Mouse (Mus musculus) liver, embryonic 14.5 days (tissue): Measurements from ENCODE around the gene Hs3st6. TPM values are rescaled to one million over a fixed set of nuclear protein-coding genes. Genes with fewer than 3 reads are reported as not detected.

ENCODE experiments used
- ATAC-seq: fragments of 200-750 bp; cut with Nextera tagmentation; 2 replicates; pipeline ENCODE4 v1.8.0; 2017; ENCODE audit warnings: moderate number of reproducible peaks, mild to moderate bottlenecking, moderate library complexity; ENCODE audit not compliant: insufficient read depth
- DNase-seq, 3 experiments: peaks; one replicate each; pipeline ENCODE4 v3.0.0-alpha.2; 2012 to 2013; ENCODE audit warnings: low read depth in 3 of 3, low spot score in 3 of 3
- H3K27ac ChIP-seq: fragments of 300-500 bp; sonication (generic); 2 replicates; pipeline ENCODE4 v1.5.1; 2014; ENCODE audit warnings: moderate library complexity, mild to moderate bottlenecking, control low read depth, inconsistent platforms
- H3K27me3 ChIP-seq: fragments of 300-500 bp; sonication (generic); 2 replicates; pipeline ENCODE4 v1.6.1; 2014; ENCODE audit warnings: mild to moderate bottlenecking, low read length, moderate library complexity; ENCODE audit not compliant: control insufficient read depth, insufficient read depth
- H3K36me3 ChIP-seq: fragments of 300-500 bp; sonication (generic); replicated peaks from 2 replicates; pipeline ENCODE4 v1.6.1; 2014; ENCODE audit warnings: low read depth; ENCODE audit not compliant: control insufficient read depth, insufficient read depth
- H3K4me1 ChIP-seq, 2 experiments: fragments of 200-500 bp in 1 of 2; fragments of 300-500 bp in 1 of 2; sonication (generic) in 1 of 2; replicated peaks; 2 replicates each; pipeline ENCODE4 v1.6.1; 2012 to 2014; ENCODE audit warnings: antibody characterized with exemption in 1 of 2, inconsistent platforms in 1 of 2, low read length in 1 of 2; ENCODE audit not compliant: control insufficient read depth in 2 of 2, insufficient read depth in 2 of 2
- H3K4me2 ChIP-seq: fragments of 300-500 bp; sonication (generic); 2 replicates; pipeline ENCODE4 v1.6.1; 2014; ENCODE audit warnings: low read depth, mild to moderate bottlenecking, control low read depth, moderate library complexity
- H3K4me3 ChIP-seq, 2 experiments: fragments of 200-500 bp in 1 of 2; fragments of 300-500 bp in 1 of 2; sonication (generic) in 1 of 2; 2 replicates each; pipeline ENCODE4 v1.5.1; 2012 to 2014; ENCODE audit warnings: low read depth in 2 of 2, low read length in 2 of 2, mild to moderate bottlenecking in 2 of 2, control low read depth in 1 of 2, inconsistent platforms in 1 of 2, moderate library complexity in 1 of 2; ENCODE audit not compliant: insufficient read depth in 1 of 2
- H3K9ac ChIP-seq: fragments of 300-500 bp; sonication (generic); replicated peaks from 2 replicates; pipeline ENCODE4 v1.6.1; 2014; ENCODE audit warnings: mild to moderate bottlenecking, control low read depth, moderate library complexity
- H3K9me3 ChIP-seq: fragments of 300-500 bp; sonication (generic); 2 replicates; pipeline ENCODE4 v1.6.1; 2016; ENCODE audit warnings: low read length, mixed read lengths; ENCODE audit not compliant: control insufficient read depth
- CTCF ChIP-seq: IDR thresholded peaks from 2 replicates; pipeline ENCODE4 v1.5.1; 2016; ENCODE audit warnings: antibody characterized with exemption, low read depth, control low read depth
- EP300 ChIP-seq: IDR thresholded peaks from 2 replicates; pipeline ENCODE4 v1.6.1; 2016; ENCODE audit warnings: antibody characterized with exemption, low read depth
- WGBS: fragments of 180-500 bp; shearing (Covaris S2); extraction: QIAGEN DNeasy Blood & Tissue Kit; methylation state at CpG from one replicate; pipeline ENCODE4 v1.1.7; 2014; ENCODE audit not compliant: insufficient replicate concordance; 5-methylcytosine and 5-hydroxymethylcytosine counted together
- polyA plus RNA-seq, 2 experiments: library from polyadenylated mRNA; depleted of rRNA in 1 of 2; stranded (reverse) in 1 of 2; unstranded in 1 of 2; fragments of >200 nt; fragmentation: Nextera tagmentation in 1 of 2; extraction: Ambion mirVana in 1 of 2; gene quantifications; 2 replicates each; pipeline versions ENCODE4 v1.2.1 to v1.2.3; 2012 to 2014

Gene Hs3st6
- polyA plus RNA-seq, 2 experiments: 0.06 TPM; not detected in 1

DNA sequence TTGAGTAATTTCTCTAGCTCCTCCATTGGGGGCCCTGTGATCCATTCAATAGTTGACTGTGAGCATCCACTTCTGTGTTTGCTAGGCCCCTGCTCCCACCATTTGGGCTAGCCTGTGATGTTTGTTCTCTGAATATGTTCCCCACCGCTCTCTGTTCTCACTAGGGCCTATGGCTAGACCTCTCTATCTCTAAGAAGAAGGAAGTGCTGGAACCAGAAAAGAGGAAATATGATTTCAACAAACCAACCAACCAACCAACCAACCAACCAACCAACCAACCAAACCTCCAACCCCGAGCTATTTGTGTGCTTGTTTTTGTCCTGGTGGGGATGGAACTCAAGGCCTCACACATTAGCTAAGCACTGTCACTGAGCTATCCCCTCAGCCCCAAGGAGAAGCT, 28.0 kb downstream of the Hs3st6 start:
- no peak overlapping the region for H3K4me3 ChIP-seq
- no peak overlapping the region for H3K27ac ChIP-seq
- no peaks in the 10 kb centered on the region for H3K27me3 ChIP-seq
- no peak overlapping the region for H3K4me2 ChIP-seq
- no peaks in the 10 kb centered on the region for H3K4me1 ChIP-seq
- DNase-seq (no peak), ATAC-seq (no peak)
- WGBS: 48% methylated on average over 2 of the region's 2 CpGs
- no peak overlapping the region for H3K9ac ChIP-seq
- H3K36me3 ChIP-seq: no peaks in the 10 kb centered on the region
- TF ChIP-seq CTCF (no peak), EP300 (no peak)
- no peaks in the 10 kb centered on the region for H3K9me3 ChIP-seq

DNA sequence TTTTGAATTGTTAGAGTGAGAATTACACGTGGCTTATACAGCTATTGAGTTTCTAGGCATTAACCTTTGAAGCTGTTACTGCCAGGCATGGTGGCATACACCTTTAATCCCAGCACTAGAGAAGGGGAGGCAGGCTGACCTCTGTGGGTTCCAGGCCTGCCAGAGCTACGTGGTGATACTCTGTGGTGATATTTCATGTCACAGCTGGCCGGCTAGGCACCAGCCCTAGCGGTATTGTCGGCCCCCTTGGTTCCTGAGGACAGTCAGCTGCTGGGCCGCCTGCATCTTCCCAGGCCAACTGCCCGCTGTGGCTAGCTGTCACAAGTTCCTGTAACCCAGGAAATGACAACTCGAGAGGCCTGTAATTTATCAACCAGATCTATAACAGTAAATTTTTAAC, 39.4 kb downstream of the Hs3st6 start:
- DNase-seq: no peak
- Histone ChIP-seq H3K27ac (no peak overlapping the region), H3K9me3 (no peaks in the 10 kb centered on the region), H3K4me2 (no peak overlapping the region), H3K4me1 (peaks cover 0 to 2% of the 10 kb centered on the region in 2 experiments; a peak in 2 of 4 replicates), H3K27me3 (no peaks in the 10 kb centered on the region), H3K4me3 (no peak overlapping the region), H3K9ac (no peak overlapping the region), H3K36me3 (no peaks in the 10 kb centered on the region)
- no peak for ATAC-seq
- WGBS: 28% methylated on average over 8 of the region's 8 CpGs
- TF ChIP-seq EP300 (no peak), CTCF (no peak)

DNA sequence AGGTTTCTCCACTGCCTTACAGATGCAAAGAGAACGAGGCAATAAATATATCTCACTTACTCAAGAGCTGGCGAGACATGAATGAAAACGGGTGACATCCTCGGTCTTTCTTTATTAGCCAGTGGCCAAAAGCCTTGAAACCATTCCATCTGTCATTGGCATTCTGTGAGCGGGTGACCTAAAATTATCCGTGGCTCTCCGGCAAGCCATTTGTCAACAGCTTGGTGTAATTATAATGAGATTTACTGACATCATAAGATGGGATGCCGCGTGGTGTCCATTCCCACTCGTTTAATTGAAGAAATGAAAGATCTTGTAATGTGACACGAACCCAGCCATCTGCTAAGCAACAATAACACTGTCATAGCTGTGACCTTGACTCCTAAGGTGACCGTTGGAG, 42.0 kb downstream of the Hs3st6 start:
- ATAC-seq (no peak), DNase-seq (no peak)
- H3K9ac ChIP-seq: no peak overlapping the region
- H3K4me1 ChIP-seq: peaks cover 0 to 8% of the 10 kb centered on the region in 2 experiments; a peak in 3 of 4 replicates
- H3K27me3 ChIP-seq: no peaks in the 10 kb centered on the region
- no peak overlapping the region for H3K27ac ChIP-seq
- H3K9me3 ChIP-seq: no peaks in the 10 kb centered on the region
- H3K4me3 ChIP-seq: no peak overlapping the region
- no peaks in the 10 kb centered on the region for H3K36me3 ChIP-seq
- H3K4me2 ChIP-seq: no peak overlapping the region
- TF ChIP-seq EP300 (no peak), CTCF (no peak)
- 66% methylated on average over 12 of the region's 12 CpGs for WGBS

DNA sequence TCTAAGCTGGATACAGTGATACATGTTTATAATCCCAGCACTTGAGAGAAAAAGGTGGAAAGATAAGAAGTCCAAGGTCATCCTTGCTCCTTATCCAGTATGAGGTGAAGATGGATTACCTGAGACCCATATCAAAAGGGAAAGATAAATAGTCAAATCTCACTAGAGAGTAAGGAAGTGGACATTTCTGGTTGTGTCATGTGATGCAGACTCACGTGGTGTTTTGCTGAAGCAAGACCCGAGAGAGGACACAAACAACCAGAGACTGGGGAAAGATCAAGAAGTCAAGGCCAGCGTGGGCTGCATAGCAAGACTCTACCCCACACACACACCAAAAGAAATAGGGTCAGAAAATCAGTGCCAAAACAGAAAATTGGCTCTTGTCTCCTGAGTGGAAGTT, 44.2 kb downstream of the Hs3st6 start:
- Histone ChIP-seq H3K4me3 (no peak overlapping the region), H3K9me3 (no peaks in the 10 kb centered on the region), H3K36me3 (no peaks in the 10 kb centered on the region), H3K9ac (no peak overlapping the region), H3K4me1 (peaks cover 0 to 8% of the 10 kb centered on the region in 2 experiments; a peak in 3 of 4 replicates), H3K27me3 (no peaks in the 10 kb centered on the region), H3K27ac (no peak overlapping the region), H3K4me2 (no peak overlapping the region)
- no peak for DNase-seq
- TF ChIP-seq CTCF (no peak), EP300 (no peak)
- ATAC-seq: no peak
- 41% methylated on average over 3 of the region's 3 CpGs for WGBS

DNA sequence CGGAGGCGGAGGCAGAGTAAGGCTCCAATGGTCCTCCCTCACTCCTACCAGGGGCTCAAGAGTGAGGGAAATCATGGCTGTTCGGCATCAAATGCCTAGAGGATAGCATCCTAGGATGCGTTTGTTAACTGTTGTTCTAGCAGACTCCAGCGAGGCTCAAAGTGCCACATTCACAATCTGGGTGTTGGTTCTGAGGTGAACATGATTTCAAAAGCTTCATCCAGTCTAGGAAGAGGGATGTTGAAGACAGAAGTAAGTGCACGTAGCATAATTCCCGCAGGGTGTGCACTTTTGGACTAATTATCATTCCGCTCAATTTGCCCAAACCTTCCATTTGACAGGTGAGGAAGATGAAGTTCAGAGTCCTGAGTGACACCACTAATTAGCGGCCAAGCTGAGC, 45.4 kb downstream of the Hs3st6 start:
- Histone ChIP-seq H3K4me3 (no peak overlapping the region), H3K36me3 (no peaks in the 10 kb centered on the region), H3K9ac (no peak overlapping the region), H3K27ac (no peak overlapping the region), H3K4me1 (peaks cover 0 to 8% of the 10 kb centered on the region in 2 experiments; a peak in 3 of 4 replicates), H3K27me3 (no peaks in the 10 kb centered on the region), H3K9me3 (no peaks in the 10 kb centered on the region), H3K4me2 (no peak overlapping the region)
- DNase-seq: no peak
- WGBS: 49% methylated on average over 9 of the region's 9 CpGs
- TF ChIP-seq CTCF: no peak
- TF ChIP-seq EP300: no peak
- no peak for ATAC-seq

DNA sequence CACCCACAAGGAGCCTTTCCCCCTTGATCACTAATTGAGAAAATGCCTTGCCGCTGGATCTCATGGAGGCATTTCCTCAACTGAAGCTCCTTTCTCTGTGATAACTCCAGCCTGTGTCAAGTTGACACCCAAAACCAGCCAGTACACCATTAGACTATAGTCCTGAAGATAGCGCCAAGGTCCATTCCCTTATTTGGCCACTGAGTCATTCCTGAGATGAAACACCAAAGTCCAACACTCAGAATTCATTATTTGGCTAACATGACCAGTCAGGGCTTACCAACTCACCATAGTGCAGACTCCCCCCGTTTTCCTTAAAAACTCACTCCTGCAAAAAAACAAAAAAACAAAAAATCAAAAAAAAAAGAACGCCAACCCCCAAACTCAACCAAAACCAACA, 46.7 kb downstream of the Hs3st6 start:
- no peak for DNase-seq
- no peak overlapping the region for H3K9ac ChIP-seq
- no peaks in the 10 kb centered on the region for H3K27me3 ChIP-seq
- TF ChIP-seq CTCF (no peak), EP300 (no peak)
- no peak overlapping the region for H3K4me3 ChIP-seq
- WGBS: 66% methylated on average over 4 of the region's 4 CpGs
- H3K27ac ChIP-seq: no peak overlapping the region
- H3K36me3 ChIP-seq: no peaks in the 10 kb centered on the region
- no peak overlapping the region for H3K4me2 ChIP-seq
- ATAC-seq: no peak
- peaks cover 4 to 8% of the 10 kb centered on the region in 2 experiments for H3K4me1 ChIP-seq
- H3K9me3 ChIP-seq: no peaks in the 10 kb centered on the region
